Mouse (Mus musculus): Measurements from ENCODE around the gene Ccdc96.

DNA sequence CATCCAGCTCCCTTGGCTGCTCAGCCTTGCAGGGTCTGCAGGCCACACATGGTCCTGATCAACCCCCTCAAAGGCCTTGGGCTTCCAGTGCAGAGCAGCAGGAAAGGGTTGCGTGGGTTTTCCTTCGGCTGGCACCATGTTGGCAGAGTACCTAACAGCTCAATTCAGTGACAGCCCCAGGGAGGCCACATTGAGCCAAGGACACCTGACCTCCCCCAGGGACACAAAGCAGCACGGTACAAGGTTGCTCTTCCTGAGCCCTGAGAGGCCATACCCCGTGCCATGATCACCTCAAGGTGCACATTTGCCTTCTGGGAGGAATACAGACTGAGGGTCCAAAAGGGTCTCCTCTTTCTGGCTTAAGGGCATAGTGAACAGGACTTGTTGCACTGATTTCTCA is 39.8 kb upstream of the Ccdc96 start:
- TF ChIP-seq CTCF (IDR thresholded peaks at IDR 0.05; ENCODE audit: borderline replicate concordance, extremely low read depth, insufficient read depth, insufficient read length) (no peak), POLR2A (IDR thresholded peaks at IDR 0.05; ENCODE audit: borderline replicate concordance, extremely low read depth, insufficient read depth, insufficient read length, poor library complexity, severe bottlenecking) (no peak)
